Mouse (Mus musculus) forebrain, embryonic 14.5 days (tissue): ENCODE measurements around the gene Vps13c. TPM values are rescaled to one million over a fixed set of nuclear protein-coding genes. Genes with fewer than 3 reads are reported as not detected.

Source experiments
- ATAC-seq: fragments of 200-750 bp; cut with Nextera tagmentation; 2 replicates; pipeline ENCODE4 v1.8.0; 2017; ENCODE audit warnings: mild to moderate bottlenecking, moderate library complexity
- DNase-seq: peaks from one replicate; pipeline ENCODE4 v3.0.0-alpha.2; 2015; ENCODE audit warnings: low spot score
- H3K27ac ChIP-seq: fragments of 300-500 bp; sonication (generic); 2 replicates; pipeline ENCODE4 v1.5.1; 2014; ENCODE audit warnings: low read depth, mild to moderate bottlenecking, control low read depth, low read length, moderate library complexity
- H3K27me3 ChIP-seq: fragments of 300-500 bp; sonication (generic); replicated peaks from 2 replicates; pipeline ENCODE4 v1.6.1; 2014; ENCODE audit warnings: low read length, control low read depth, mixed read lengths; ENCODE audit not compliant: control insufficient read depth, insufficient read depth
- H3K36me3 ChIP-seq: fragments of 300-500 bp; sonication (generic); 2 replicates; pipeline ENCODE4 v1.6.1; 2014; ENCODE audit warnings: low read length, control low read depth; ENCODE audit not compliant: control insufficient read depth, insufficient read depth
- H3K4me1 ChIP-seq: fragments of 300-500 bp; sonication (generic); 2 replicates; pipeline ENCODE4 v1.6.1; 2014; ENCODE audit warnings: antibody characterized with exemption, low read length, control low read depth; ENCODE audit not compliant: control insufficient read depth, insufficient read depth
- H3K4me2 ChIP-seq: fragments of 300-500 bp; sonication (generic); 2 replicates; pipeline ENCODE4 v1.6.1; 2014; ENCODE audit warnings: mild to moderate bottlenecking, control low read depth, low read length
- H3K4me3 ChIP-seq: fragments of 300-500 bp; sonication (generic); 2 replicates; pipeline ENCODE4 v1.5.1; 2014; ENCODE audit warnings: low read depth, low read length, control low read depth
- H3K9ac ChIP-seq: fragments of 300-500 bp; sonication (generic); 2 replicates; pipeline ENCODE4 v1.6.1; 2014; ENCODE audit warnings: mild to moderate bottlenecking, low read length, control low read depth, moderate library complexity
- H3K9me3 ChIP-seq: fragments of 300-500 bp; sonication (generic); replicated peaks from 2 replicates; pipeline ENCODE4 v1.6.1; 2016; ENCODE audit warnings: low read length, control low read depth, mixed read lengths; ENCODE audit not compliant: control insufficient read depth
- WGBS: fragments of 180-500 bp; shearing (Covaris S2); extraction: QIAGEN DNeasy Blood & Tissue Kit; methylation state at CpG from one replicate; pipeline ENCODE4 v1.1.7; 2014; 5-methylcytosine and 5-hydroxymethylcytosine counted together
- polyA plus RNA-seq: library from polyadenylated mRNA; unstranded; fragments of >200 nt; fragmentation: Nextera tagmentation; extraction: Ambion mirVana; gene quantifications from 2 replicates; pipeline ENCODE4 v1.2.1, GENCODE M21; 2014

Vps13c gene
- polyA plus RNA-seq, 1 experiment from 2014 or later: 8.3 TPM

GRCm38 (mm10) chr9:67825527-67825926, 14.7 kb upstream of the Vps13c start:
- no peak for DNase-seq
- H3K27me3 ChIP-seq: peaks cover 17% of the 10 kb centered on the region
- H3K36me3 ChIP-seq: no peaks in the 10 kb centered on the region
- no peak overlapping the region for H3K4me3 ChIP-seq
- H3K27ac ChIP-seq: no peak overlapping the region
- H3K4me2 ChIP-seq: no peak overlapping the region
- H3K4me1 ChIP-seq: no peaks in the 10 kb centered on the region
- no peak overlapping the region for H3K9ac ChIP-seq
- no peaks in the 10 kb centered on the region for H3K9me3 ChIP-seq
- WGBS: 83% methylated on average over 7 of the region's 7 CpGs
- ATAC-seq: no peak

GRCm38 (mm10) chr9:67828182-67828581, 12.0 kb upstream of the Vps13c start:
- H3K4me1 ChIP-seq: 0 out of 2 replicates have a peak, but pooled peaks cover 3% of the 10 kb centered on the region
- H3K9ac ChIP-seq: no peak overlapping the region
- no peaks in the 10 kb centered on the region for H3K9me3 ChIP-seq
- no peak overlapping the region for H3K27ac ChIP-seq
- H3K27me3 ChIP-seq: peaks cover 42% of the 10 kb centered on the region
- no peak for ATAC-seq
- H3K4me3 ChIP-seq: no peak overlapping the region
- WGBS: 7% methylated on average over 3 of the region's 3 CpGs
- H3K4me2 ChIP-seq: no peak overlapping the region
- peak; percentile 85 for DNase-seq
- H3K36me3 ChIP-seq: no peaks in the 10 kb centered on the region

GRCm38 (mm10) chr9:67830411-67831358, 9.5 kb upstream of the Vps13c start:
- Histone ChIP-seq H3K4me2 (peak overlapping the region; percentile 67), H3K9me3 (no peaks in the 10 kb centered on the region), H3K9ac (peak overlapping the region; percentile 56), H3K4me1 (0 out of 2 replicates have a peak, but pooled peaks cover 3% of the 10 kb centered on the region), H3K27ac (no peak overlapping the region), H3K4me3 (peak overlapping the region; percentile 48), H3K27me3 (peaks cover 45% of the 10 kb centered on the region), H3K36me3 (no peaks in the 10 kb centered on the region)
- ATAC-seq (peak; percentile 85), DNase-seq (peak; percentile 49)
- WGBS: 2% methylated on average over 63 of the region's 84 CpGs

DNA sequence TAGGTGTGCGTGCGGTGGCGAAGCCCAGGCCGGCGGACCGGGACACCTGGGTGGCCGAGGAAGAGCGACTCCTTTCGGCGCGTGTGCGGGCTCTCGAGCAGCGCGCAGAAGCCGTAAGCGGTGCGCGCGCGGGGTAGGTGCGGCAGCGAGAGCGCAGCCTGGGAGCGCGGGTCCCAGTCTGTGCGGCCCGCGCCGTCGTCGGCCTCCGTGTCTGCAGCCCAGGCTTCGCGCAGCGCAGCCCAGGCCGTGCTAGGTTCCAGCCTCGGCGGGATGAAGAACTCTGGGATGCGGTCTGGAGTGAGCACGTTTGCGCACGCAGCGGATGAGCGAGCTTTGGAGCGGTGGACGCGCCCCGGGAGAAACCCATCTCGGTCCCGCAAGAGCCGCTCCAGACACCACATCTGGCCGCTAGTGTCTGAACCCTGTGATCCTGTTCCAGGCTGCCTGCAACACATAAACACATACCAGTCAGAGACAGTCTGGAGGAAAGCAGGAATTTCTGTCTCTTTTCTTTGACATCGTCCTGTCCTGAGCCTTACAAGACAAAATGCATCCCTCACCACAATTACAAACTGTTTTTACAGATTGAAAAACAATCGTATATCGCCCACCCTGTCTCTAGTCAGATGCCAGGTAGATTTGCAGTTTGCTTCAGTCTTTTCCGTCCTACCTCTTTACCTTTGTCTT, 8.7 kb upstream of the Vps13c start:
- H3K27me3 ChIP-seq: peaks cover 45% of the 10 kb centered on the region
- H3K9me3 ChIP-seq: no peaks in the 10 kb centered on the region
- DNase-seq: peak; percentile 59
- peak overlapping the region; percentile 67 for H3K4me2 ChIP-seq
- H3K9ac ChIP-seq: peak overlapping the region; percentile 56
- H3K4me1 ChIP-seq: 0 out of 2 replicates have a peak, but pooled peaks cover 3% of the 10 kb centered on the region
- H3K36me3 ChIP-seq: no peaks in the 10 kb centered on the region
- WGBS: 2% methylated on average over 48 of the region's 57 CpGs
- ATAC-seq: peak; percentile 79
- no peak overlapping the region for H3K27ac ChIP-seq
- H3K4me3 ChIP-seq: peak overlapping the region; percentile 48

- DNase-seq (peak; percentile 42), ATAC-seq (no peak)
- 0 out of 2 replicates have a peak, but pooled peaks cover 3% of the 10 kb centered on the region for H3K4me1 ChIP-seq
- peak within 1 kb of the TSS; percentile 67 for H3K4me2 ChIP-seq
- peaks cover 45% of the 10 kb centered on the region for H3K27me3 ChIP-seq
- 4% methylated on average over 20 of the region's 20 CpGs for WGBS
- H3K4me3 ChIP-seq: peak within 1 kb of the TSS; percentile 48
- no peaks in the 10 kb centered on the region for H3K9me3 ChIP-seq
- no peak within 1 kb of the TSS for H3K27ac ChIP-seq
- H3K9ac ChIP-seq: peak within 1 kb of the TSS; percentile 56
- no peaks in the 10 kb centered on the region for H3K36me3 ChIP-seq
Observed at GRCm38 (mm10) chr9:67832046-67832605, 8.1 kb upstream of the Vps13c start, which contains the start of gene C2cd4a. Gene C2cd4a (minus strand): TSS chr9:67832330.

- Histone ChIP-seq H3K9ac (no peak overlapping the region), H3K36me3 (no peaks in the 10 kb centered on the region), H3K27ac (no peak overlapping the region), H3K9me3 (no peaks in the 10 kb centered on the region), H3K27me3 (peaks cover 38% of the 10 kb centered on the region), H3K4me1 (0 out of 2 replicates have a peak, but pooled peaks cover 3% of the 10 kb centered on the region), H3K4me3 (no peak overlapping the region), H3K4me2 (no peak overlapping the region)
- 83% methylated on average over 5 of the region's 5 CpGs for WGBS
- ATAC-seq (no peak), DNase-seq (no peak)
Observed at GRCm38 (mm10) chr9:67834535-67834934, 5.7 kb upstream of the Vps13c start.

DNA sequence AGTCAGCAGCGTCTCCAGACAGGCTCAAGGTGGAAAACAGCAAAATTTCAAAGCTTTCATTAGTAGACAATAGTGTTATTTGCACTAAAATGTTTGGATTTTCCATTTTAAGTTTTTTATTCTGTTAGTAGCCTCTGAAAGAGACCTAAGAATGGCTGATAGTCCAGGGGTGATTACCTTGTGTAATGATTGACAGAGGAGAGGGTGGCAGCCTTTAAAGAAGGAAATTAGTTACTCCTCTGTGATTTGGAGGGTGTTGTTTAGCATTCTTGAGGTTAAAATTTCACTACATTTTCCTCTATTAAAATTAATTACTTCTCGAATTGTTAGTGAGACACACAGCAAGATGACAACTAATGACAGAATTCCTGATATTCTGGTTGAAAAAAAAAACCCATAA, 2.9 kb upstream of the Vps13c start:
- WGBS: 81% methylated on average over 2 of the region's 2 CpGs
- H3K27me3 ChIP-seq: peaks cover 11% of the 10 kb centered on the region
- no peak for ATAC-seq
- no peaks in the 10 kb centered on the region for H3K36me3 ChIP-seq
- H3K9ac ChIP-seq: no peak overlapping the region
- DNase-seq: no peak
- no peak overlapping the region for H3K4me2 ChIP-seq
- H3K27ac ChIP-seq: no peak overlapping the region
- H3K4me1 ChIP-seq: peaks cover 8% of the 10 kb centered on the region
- no peak overlapping the region for H3K4me3 ChIP-seq
- H3K9me3 ChIP-seq: no peaks in the 10 kb centered on the region

- no peak overlapping the region for H3K4me2 ChIP-seq
- WGBS: 82% methylated on average over 5 of the region's 5 CpGs
- H3K27me3 ChIP-seq: no peaks in the 10 kb centered on the region
- no peak overlapping the region for H3K9ac ChIP-seq
- H3K36me3 ChIP-seq: no peaks in the 10 kb centered on the region
- H3K4me1 ChIP-seq: peaks cover 6% of the 10 kb centered on the region
- no peaks in the 10 kb centered on the region for H3K9me3 ChIP-seq
- H3K27ac ChIP-seq: no peak overlapping the region
- no peak overlapping the region for H3K4me3 ChIP-seq
- DNase-seq (no peak), ATAC-seq (no peak)
Observed at GRCm38 (mm10) chr9:67842797-67843196, 2.6 kb downstream of the Vps13c start.
